Mouse (Mus musculus) retina, embryonic 14.5 days (tissue): ENCODE measurements around the gene Cdyl2.
A peak's percentile ranks its signal among the peaks of the same experiment; 100 is the strongest.

Experiments used
- DNase-seq: peaks from one replicate; pipeline ENCODE4 v3.0.0-alpha.2; 2015; ENCODE audit warnings: low spot score

The Cdyl2 gene

DNA sequence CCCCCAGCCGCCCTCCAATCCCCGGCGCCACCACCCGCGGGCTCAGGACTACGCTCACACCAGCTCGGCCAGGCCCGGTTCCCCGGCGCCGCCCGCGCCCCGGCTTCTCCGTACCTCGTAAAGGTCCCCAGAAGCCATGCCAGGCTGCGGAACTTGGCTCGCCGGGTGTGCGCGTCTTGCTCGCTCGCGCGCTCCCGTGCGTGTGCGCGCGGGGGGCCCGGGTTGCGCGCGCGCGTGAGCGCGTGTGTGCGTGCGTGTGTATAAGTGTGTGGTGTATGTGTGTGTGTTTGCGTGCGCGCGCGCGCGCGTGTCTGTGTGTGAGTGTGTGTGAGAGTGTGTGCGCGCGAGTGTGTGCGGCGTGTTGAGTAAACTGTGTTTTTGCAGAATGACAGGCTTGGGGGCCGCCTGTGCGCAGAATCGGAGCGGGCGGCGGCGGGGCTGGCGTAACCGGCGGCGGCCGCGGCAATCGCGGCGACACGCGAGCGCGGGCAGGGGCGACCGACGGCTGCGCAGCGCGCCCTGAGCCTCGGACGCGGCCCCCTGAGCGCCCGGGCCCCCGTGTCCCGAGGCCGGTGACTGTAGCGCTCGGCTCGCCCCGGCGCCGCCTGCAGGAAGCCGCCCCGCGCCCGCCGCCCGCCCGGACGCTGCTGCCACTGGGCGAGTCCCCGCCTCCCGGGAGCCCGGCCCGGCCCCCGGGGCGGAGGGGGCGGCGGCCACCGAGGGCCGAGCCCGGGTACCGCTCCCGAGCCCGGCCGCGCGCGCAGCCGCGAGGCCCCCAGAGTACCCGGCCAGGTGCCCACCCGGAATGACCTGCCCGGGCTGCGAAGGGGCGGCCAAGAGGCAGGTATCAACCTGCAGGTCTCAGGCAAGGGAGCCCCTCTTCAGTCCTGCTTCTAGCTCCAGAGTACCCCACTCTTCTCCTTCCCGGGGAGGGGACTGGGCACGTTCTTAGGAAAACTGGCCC, at the start of gene Cdyl2:
Gene Cdyl2 (minus strand): TSS at position 308 of the 964 bp plus-strand sequence.
- peak; percentile 77 for DNase-seq

DNA sequence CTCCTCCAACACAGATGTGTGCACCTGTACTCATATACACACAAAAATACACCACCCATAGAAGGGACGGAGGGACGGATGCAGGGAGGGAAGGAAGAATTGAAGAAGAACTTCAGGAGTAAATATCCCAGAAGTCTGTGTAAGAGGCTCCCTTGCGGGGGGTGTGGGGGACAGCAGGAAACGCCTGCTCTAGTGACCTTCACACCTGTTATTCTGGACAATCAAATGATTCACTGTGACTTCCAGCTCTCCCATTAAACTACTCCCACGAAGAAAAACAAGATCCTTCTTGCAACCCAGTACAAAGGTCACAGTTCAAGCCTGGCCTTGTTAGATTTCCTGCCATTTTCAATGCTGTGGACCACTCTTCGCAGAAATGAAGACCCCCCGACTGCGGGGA, 47.8 kb upstream of the Cdyl2 start:
- DNase-seq: no peak

DNA sequence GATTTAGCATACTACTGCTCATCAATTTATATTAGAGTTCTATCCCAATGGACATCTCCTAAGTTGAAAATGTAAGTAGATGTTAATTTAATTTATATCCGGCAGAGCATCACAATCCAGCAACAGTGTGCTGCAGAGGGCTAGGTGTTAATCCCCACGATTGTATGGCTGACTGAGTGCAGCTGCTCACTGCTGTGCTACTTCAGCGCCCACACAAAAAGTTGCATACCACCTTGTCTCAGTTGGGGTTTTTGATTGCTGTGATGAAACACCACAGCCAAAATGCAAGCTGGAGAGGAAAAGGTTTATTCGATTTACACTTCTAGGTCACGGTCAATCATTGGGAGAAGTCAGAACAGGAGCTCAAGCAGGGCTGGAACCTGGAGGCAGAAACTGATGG, 41.4 kb upstream of the Cdyl2 start:
- DNase-seq: no peak

DNA sequence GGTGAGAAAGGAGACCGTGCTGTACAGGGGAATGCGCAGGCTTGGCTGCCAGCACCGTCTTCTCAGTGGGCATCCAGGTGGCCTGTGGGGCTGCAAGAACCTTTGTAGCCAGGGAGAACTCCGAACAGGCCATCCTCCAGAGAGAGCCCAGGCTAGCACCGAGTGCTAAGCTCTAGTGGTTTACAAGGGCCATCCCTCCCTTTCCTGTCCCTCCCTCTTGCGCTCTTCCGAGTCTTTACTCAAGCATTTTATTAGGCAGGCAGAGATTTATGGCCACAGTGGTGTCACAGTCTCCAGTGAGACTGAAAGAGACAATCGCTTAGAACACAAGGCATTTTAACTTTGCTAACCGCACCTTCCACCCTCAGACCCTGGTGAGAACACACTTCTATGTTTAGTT, 39.9 kb upstream of the Cdyl2 start:
- no peak for DNase-seq

DNA sequence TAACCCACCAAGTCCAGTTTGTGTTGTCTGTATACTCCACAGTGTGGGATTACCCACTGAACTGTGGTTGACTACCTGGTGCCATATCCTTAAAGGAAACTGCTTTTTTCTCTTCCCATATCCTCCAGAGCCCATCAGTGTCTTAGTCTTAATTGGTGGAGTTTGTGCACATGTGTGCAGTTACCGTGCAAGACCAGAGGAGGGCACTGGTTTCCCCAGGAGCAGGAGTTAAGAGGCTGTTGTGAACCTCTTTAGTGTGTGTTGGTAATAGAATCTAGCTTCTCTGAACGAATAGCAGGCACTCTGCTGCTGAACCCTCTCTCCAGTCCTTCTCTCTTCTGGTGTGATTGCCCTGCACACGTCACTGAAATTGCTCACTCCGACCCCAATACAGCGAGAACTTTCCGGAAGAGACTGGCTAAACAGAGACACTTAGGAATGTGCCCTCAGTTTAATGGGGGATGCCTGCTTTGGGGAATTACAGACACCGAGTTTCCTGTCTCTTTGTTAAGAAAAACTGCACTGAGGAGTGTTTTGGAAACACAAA, 39.1 kb upstream of the Cdyl2 start:
- DNase-seq: no peak

DNA sequence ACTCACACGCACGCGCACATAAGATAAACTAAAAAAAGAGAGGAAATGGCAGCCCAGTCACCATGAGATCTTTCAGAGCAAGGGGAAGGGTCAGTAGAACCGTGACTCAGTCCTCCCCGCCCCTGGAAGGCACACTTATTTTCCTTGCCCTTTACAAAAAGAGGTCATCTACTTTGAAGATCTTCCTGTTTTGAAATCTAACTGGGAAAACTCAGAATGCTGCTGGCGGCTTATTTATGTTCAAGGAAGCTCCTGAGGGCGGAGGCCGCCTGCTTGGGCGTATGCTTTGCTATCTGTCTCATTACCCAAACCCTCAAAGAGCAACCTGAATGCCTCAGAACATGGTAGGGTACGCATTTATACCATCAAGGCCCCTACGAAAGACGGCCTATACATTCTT, 38.0 kb upstream of the Cdyl2 start:
- DNase-seq: no peak

DNA sequence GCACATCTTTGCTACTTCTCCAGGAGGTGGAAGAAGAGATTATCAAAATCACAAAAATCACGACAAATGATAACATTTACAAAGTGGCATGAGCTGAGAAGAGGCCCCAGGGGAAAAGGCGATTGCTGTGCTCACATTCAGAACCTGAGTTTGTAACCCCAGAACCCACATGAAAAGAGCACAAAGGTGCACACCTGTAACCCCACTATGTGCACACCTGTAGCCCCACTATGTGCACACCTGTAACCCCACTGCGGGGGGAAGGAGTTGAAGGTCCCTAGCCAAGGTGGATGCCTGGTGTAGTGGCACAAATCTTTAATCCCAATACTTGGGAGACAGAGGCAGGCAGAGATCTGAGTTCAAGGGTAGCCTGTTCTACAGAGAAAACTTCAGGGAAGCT, 23.4 kb upstream of the Cdyl2 start:
- DNase-seq: no peak

DNA sequence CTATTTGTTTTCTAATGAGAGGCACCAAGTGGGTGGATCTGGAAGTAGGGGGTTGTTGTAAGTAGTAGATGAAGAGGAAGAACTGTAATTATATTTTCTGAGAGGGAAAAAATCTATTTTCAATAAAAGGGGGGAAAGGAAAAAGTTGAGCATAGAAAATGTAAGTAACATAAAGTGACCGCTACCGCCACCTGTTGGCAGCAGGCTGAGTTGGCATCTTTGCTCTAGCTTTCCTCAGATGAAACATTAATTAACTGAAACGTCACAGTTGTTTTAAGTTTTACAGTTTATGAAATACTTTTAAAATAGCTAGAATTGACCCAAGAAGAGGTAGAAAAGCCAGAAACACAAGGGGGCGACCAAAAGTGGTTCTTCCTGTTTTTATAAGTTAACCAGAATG, 22.8 kb upstream of the Cdyl2 start:
- DNase-seq: peak; percentile 74

DNA sequence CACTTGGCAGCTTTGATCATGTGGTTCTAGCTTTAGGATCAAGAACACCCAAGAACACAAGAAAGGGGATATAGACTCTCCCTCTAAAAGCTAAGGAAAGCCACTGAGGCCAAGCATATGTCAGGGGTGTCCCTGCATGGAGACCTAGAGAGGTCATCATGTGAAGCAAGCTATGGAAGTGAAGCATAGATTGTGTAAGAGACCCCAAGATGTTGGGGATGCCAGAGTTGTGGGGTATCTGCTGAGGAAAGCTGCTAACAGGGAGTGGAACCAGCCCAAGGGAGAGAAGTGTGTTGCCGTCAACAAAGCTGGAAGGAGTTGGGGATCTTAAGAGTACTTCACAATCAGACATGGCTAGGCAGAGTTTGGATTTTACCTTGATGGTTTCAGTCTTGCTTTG, 7.9 kb upstream of the Cdyl2 start:
- no peak for DNase-seq

DNA sequence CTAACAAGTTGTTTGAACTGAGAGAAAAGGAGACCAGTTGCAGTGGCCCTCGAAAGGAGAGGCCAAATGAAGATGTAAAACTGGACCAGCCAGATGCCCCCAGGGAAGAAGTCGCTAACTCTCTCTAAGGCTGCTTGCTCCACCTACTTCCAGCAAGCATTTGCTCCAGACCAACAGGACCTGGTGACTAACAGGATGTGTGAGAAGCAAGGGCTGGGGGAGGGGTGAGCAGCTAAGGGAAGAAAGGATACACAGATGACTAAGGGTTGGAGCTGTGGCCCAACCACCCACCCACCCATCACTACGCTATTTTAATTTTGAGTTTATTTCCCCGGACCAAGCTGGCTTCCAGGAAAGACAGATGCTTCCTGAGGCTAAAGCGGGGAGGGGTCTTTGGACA, 2.5 kb upstream of the Cdyl2 start:
- no peak for DNase-seq

DNA sequence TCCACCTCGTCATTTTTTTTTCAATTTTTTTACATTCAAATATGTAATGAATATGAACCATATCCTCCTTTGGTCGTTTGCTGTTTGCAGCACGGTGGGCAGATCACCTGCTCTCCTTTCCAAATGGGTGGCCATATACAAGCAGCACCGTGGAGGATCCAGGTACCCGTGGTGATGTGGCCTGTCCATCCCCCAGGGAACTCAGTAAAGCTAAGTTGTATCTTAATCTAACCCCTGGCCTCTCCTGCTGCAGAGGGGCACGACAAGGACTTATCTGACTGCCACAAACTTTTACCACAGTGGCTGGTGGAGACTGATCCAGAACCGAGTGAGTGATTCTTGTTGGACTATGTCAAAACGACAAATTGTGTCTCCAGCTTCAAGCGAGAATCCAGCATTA, 1.4 kb upstream of the Cdyl2 start:
- DNase-seq: no peak

DNA sequence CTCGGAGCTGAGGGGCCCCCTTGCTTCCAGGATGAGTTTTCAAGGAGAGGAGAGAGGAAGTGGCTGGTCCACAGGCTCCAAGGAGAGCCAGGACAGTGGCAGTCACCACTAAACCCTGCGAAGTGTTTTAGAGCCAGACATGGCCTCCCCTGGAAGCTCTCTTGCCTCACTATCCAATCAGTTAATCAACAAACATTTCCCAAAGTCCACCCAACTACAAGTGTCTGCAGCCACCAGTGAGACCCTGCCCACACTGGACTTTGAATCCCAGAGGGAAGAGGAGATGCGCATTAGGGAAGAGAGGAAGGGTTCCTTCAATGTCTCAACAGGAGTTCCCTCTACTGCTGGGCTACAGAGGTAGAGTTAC, 840 bp upstream of the Cdyl2 start:
- DNase-seq: no peak

DNA sequence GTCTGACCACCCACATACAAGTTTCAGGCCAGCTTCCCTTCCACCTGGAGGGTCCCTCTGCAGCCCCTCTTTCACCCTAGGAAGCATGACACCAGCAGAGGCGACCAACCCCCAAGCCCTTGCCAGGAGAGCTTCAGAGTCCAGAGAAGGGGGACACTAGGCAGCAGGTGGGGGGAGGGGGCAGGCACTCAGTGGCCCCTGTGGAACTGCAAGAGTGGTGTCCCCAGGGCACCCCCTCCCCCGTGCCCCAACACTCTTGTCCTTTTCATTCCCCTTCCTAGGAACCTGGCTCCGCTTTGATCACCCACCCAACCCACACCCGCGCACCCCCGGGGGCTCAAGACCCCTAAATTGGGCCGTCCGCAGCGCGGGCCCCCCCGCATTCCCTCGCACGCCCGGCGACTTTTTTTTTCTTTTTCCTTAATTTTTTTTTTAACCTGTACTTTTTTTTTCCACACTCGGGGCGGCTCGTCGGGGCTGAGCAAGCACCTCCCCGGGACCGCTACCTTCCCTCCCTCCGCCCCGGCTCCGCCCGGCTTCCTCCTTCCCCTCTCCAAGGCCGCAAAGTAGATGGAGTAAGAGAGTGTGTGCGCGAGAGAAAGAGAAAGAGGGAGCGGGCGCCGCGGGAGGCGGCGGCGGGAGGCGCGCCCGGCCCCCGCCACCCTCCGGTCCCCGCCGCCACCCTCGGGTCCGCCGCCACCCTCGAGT, 661 bp downstream of the Cdyl2 start:
- DNase-seq: no peak

DNA sequence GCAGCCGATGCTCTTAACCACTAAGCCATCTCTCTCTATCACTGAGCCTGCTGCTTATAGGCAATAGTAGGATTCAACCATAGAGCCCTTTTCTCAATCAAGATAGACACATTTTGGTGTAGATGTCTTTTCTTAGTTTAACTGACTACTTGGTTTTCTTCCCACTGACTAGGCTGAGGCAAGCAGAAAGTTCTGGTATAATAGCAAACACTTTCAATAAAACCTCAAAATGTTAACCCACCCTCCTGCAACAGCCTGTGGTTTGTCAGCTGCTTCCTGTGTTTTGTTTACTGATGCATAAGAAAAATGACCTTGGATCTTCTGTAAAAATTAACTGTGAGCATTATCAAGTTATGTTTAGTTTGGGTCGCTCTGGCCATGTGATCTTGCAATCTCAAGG, 11.3 kb downstream of the Cdyl2 start:
- DNase-seq: no peak

DNA sequence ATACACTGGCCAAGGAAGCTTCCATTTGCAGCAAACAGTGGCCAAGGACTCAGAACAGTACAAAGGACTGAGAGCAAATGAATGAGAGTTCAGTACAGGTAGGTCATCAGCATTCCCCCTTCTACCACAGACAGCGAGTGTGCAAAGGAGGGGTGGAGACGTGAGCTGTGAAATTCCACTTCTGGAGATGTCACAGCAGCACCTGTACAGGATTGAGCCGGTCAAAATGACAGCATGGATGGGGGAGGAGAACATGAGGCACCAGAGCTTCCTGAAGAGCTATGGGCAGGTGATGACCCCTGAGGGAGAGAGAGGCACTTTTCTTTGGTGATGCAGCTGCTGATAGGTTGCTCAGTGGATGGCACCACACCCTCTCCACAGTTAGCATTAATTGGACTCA, 25.3 kb downstream of the Cdyl2 start:
- DNase-seq: no peak

DNA sequence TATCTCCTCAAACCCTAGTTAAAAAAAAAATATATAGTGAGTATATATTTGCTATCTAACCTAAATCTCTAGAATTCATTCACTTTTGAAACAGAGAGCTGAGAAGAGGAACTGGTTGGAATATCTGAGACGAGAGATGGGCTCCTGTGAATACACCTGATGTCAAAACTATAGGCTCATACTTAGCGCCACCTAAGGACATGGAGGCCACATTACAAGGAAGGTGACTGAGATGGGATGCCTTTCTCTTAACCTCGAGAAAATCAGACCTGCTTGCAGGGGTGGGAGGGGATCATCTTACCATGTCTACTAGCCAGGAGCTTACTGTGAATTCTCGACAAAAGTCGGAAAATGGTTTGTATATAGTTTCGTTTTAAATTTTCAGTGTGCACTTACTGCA, 30.3 kb downstream of the Cdyl2 start:
- no peak for DNase-seq

DNA sequence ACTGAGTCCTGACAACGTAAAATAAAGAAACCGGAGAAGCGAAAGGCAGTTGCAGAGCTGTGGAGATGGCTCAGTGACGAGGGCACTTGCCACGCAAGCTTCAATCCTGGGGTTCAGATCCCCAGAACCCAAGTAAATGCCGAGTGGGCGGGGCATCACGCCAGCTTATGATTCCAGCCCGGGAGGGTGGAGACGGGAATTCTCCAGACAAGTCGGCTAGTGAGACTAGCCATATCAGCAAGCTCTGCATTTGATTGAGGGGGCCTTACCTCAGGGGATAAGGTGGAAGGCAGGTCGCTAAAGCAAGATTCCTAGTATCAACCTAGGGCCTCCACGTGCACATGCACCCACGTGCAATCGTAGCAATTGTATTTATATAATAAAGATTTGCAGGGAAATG, 39.9 kb downstream of the Cdyl2 start:
- no peak for DNase-seq

DNA sequence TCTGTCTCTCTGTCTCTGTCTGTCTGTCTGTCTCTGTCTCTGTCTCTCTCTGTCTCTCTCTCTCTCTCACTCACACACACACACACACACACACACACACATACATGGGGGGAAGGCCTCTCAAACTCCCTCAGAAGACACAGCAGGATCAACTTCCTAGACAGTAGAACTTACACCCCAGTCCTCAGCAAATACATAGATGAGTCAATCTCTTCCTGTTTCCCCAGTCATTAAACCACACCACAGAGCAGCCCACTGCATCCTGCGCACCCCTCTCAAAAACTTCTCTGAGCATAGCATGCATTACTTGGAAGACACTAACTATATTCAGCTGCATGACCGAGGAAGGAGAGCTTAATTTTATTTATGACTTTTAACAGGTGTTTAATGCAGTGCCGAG, 43.0 kb downstream of the Cdyl2 start:
- DNase-seq: no peak

DNA sequence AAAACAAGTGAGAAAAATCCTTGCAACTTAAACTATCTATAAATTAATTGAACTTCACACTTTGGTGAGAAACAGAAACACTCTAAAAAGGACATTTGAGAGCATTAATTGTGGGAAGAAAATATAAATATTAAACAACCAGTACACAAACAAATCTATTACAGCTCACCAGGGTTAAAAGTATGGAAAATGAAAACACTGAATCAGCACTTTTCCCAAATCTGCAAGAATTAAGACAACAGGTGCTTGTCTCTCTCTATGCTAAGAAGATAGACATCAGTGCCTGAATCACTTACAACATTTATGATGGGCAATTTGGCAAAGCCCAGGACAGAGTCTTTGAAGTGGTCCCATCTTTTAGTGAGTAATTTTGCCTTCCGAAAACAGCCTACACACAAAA, 56.6 kb downstream of the Cdyl2 start:
- no peak for DNase-seq

DNA sequence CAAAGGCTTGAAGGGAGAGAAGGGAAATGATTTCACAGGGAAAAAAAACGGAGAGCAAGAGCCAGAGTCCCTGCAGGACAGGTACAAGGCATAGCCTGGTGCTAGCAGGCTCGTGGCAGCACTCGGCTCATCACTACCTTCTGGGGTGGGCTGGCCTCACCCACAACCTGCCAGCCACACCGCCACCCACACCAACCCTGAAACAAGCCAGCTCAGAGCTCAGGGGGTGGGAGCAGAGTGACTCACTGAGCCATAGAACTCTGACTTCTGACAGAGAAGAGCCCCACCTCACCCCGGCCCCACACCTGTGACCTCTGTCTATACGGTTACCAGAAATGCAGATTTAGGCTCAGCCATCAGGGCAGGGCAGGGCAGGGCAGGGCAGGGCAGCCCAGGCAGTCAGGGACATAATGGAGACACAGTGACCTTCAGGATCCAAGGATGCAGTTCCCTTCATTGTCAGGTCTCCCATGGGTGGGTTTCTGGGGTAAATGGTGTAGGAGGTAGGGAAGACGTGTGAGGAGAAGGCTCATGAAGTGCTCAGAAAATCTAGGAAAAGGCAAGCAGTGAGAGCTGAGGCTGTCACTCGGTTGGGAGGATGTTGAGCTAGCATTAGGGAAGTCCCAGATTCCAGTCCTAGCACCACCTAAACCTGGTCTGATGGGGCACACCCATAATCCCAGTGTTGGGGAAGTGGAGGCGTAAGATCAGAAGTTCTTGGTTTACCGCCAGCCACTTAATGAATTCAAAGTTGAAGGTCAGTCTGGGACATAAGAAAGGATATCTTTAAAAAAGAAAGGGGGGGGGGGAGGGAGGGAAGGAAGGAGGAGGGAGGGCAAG, 58.6 kb downstream of the Cdyl2 start:
- DNase-seq: no peak

DNA sequence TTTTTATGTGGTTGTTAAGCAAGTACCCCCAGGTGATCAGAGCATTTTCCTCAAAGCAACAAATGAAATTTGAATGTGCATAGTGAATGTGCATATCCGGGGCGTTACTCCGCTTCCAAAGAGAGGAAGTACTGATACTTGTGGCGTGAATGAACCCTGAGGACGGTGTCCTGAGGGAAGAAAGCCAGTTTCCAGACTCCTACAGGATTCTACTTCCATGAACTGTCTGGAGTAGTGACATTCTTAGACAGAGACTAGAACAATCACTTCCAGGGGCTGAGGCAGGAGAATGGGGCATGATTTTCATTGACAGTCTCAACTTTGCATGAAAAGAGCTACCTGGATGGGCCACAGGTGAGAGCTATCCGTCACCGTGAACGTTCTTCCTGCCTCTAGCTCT, 59.3 kb downstream of the Cdyl2 start:
- DNase-seq: no peak

DNA sequence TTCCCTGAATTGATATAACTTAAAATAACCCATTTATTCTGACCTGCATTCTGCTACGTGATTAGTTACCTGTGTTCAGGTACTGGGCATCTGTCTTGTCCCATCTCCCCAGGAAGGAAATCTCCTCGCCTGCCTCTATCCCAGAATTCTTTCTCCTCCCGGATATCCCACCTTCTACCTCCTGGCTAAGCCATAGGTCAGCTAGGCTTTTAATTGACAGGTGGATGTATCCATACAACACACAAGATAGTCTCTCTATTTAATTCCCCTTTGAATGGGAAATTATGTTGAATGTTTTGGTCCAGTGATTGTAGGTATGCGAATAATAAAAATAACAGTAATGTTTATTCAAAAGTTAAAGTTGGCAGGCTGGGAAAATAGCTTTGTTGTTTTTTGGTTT, 59.7 kb downstream of the Cdyl2 start:
- DNase-seq: no peak
